Mouse (Mus musculus) cerebellum, adult 8-10 months (tissue): ENCODE data around the gene Umad1.

Experiments
- DNase-seq: peaks from one replicate; pipeline ENCODE4 v3.0.0; 2022

Umad1 gene

DNA sequence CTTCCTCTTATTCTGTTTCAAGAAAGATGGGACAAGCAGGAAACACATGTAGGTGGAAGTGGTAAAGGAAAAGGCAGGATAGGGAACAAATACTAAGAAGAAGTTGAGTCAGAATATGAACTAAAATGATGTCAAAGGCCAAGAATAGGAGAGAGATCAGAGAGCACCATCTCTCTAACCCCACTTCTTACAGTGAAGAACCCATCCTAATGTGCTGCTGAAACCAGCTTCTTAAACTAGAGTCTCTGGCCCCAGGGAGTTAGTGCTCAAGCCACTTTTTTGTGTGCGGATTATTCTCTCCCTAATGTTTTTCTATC, 161.1 kb downstream of the Umad1 start:
- DNase-seq, result no peak

DNA sequence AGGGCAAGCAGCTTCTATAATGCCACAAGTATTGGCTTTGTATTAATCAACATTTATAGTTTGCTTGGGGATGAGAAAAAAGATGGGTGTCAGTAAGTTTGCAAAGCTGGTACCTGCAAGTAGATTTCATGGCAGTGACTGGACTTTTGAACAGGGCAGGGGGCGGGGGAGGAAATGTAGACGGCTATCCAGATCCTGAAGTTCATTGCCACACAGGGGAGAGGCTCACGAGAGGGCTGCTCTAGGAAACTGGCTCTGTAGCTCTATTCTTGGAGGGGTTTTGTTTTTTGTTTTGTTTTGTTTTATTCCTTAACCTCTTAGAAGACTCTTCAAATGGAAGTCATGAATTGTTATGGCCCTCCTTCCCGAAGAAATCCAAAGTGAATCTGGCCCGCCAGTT, 162.3 kb downstream of the Umad1 start:
- no peak for DNase-seq

DNA sequence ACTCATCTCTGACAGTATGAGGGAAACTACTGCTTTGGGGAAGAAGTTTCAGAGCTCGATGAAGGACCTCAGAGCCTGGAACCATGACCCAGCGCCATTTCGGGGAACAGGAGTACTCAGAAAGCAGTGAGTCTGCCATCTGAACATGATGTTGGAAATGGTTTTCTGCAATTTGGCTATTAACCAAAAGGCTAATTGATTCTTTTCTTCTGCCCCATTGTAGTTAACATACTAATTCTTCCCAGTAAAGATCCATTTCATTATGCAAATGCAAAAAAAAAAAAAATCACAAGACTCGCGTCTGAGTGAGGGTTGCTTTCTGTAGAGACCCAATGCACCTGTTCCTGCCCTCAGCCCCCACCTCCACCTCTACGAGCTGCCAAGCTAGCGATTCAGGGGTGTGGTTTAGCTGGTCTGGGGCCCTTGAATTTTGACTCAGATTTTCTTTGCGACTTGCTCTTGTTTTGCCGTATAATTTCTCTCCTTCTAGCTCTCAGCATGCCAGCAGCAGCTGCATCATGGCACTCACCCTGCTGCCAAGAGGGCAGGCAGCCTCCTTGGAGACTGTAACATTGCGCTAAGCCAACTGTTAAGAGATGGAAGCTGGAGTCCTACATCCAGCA, 163.0 kb downstream of the Umad1 start:
- DNase-seq, result peak; percentile 30

DNA sequence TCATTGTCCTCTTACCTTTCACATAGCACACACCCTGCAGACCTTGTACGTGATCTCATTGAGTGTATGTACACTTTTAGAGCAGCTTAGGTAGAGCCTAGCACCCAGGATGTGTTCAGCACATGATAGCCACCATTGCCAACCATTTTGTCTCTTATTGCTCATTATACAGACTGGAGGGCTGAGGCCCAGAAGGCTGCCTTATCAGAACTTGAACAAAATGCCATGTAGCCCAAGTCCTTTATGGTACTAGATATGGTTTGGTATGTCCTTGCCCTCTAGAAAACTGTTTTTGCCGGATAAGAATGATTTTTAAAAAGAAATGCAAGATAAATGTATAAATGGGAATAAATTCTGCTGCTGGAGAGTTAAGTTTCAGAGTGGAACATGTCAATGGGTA, 164.1 kb downstream of the Umad1 start:
- no peak for DNase-seq

DNA sequence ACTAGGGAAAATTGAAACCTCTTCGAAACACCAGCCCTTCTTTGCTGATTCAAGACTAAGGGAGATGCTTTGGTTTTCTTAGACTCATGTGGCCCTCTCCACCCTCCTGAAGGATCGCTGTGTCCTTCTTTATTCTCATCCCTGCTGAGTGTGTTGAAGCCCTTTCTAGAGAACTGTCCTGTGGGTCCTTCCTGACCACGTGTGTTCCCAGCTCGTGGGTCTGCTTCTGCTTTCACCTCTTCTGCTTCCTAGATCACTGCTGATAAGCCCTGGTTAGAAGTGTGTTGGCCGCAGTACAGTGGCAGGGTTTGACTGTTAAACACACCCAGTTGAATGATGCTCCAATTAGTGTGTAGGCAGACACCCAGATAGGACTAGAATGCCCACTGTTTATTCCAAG, 168.6 kb downstream of the Umad1 start:
- no peak for DNase-seq

DNA sequence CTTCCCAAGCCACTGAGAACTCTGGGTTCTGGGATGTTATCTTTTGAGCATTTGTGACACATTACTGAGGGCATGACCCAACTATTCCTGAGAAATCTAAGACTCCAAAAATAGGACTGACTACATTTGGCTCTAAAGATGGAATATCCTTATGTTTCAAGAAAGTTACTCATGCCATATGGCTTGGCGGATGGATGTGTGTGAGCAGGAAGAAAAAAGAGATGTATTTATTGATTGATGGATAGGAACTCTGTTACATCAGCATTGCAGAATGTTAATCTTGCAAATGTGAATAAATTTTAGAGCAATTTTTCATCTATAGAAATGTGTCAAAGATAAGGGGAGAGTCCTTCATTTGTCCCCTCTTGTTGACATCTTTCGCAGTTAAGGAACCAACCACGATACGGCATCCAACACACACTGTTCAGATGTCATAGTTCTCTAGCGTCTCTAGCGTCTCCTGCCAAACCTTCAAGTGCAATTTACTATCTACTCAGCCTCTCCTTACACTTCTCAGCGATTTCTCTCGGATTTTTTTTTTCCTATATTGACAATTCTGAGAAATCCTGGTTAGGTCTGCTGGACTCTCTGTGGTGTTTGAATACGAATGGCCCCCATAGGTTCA, 171.6 kb downstream of the Umad1 start:
- DNase-seq, result no peak

DNA sequence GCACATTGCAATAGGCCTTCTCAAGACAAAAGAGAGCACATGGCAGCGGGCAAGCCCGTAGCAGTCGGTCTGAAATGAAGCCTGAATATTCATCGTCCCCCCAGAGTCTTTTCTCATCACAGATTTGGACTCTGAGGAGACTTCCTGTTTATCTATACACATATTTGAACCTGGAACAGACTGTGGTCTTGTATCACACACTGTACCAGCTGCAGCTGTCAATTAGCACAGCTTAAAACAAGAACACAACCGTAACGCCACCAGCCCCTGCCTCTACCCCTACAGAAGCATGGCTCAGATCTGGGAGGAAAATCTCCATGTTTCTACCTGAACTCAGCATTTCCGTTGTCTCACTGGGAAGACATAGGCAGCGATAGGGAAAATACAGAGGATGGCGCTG, 174.1 kb downstream of the Umad1 start:
- DNase-seq, result no peak

- DNase-seq, result no peak
Observed at GRCm38 (mm10) chr6:8437937-8438336, 178.8 kb downstream of the Umad1 start.

DNA sequence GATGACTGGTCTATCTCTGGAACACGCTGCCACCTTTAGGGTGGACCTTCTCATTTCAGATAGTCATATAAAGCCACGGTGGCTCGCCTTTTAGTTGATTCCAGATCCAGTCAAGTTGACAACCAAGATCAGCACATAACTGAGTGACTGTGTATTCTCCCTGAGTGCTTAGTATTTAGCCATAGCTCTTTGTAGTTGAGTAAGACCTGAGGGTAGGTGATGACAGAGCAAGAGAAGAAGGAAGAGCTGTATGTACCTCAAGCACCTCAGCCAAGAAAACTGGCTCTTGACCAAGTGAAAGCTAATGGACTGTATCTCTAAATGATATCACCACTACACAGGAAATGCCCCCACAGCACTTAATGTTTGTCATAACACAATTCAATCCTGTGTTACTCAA, 182.7 kb downstream of the Umad1 start:
- DNase-seq, result no peak

DNA sequence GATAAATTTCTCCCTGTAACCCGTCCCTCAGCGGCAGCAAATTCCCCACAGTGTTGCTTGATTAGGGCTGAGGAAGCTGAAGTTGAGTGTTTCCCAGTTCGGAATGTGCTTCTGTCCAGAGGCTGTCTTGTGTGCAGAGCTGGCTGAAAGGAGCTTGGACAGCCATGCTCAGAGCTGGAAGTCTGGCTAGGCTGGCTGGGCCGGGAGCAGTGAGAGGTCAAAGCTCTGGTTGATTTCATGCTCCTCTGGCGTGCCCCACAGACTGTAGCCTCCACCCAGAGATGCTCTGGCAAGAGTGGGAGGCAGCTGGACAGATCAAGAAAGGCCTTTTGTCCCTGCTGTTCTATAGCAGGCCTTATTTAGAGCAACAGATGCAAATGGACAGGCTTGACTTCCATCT, 187.7 kb downstream of the Umad1 start:
- DNase-seq, result no peak

- peak; percentile 6 for DNase-seq
Observed at GRCm38 (mm10) chr6:8455599-8455998, 196.5 kb downstream of the Umad1 start.

DNA sequence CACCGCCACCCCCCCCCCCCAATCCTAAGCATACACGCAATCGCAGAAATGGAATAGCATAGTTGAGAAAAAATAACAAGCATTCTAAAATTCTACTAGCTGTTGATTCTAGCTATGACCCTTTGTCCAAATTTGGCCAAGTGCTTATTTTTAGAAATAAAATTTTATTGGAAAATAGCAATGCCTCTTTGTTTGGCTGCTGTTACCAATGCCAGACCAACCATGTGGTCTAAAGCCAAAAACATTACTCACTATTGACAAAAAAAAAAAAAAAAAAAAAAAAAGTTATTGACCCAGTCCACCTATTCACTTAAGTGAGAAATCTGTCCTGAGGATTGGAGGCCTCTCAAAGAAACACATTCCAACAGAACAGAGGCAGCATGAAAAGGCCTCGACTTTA, 199.5 kb downstream of the Umad1 start:
- no peak for DNase-seq

DNA sequence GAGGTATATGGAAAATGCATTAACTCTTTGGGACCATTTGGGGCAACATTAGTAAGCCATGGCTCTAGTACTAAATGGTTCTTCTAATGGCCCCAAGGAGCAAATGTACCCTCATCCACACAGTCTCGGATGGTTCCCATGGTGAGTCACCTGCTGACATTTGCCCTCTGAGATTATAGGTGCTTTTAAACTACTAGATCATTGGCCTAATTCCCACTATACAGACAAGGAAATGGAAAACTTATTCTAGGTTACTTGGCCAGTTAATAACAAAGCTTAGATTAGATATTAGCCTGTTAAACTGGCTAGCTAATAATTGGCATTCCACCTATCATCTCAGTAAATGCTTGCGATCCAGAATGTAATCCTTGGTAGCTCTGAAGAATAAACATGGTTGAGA, 203.4 kb downstream of the Umad1 start:
- no peak for DNase-seq

DNA sequence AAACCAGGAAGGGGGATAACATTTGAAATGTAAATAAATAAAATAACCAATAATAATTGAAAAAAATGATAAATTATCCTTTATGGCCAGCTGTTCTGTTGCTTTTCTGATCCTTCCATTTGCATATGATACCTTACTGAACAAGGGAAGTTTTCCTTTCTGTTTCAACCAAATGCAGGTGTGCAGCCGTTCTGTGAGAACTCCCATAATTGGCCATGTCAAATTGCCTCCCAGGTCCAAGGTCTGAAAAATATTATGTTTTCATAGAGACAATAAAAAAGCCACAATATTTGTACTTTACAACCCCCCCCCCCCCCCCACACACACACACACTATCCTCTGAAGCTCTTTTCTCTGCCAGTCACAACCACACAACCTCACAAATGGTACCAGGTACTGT, 206.3 kb downstream of the Umad1 start:
- no peak for DNase-seq

DNA sequence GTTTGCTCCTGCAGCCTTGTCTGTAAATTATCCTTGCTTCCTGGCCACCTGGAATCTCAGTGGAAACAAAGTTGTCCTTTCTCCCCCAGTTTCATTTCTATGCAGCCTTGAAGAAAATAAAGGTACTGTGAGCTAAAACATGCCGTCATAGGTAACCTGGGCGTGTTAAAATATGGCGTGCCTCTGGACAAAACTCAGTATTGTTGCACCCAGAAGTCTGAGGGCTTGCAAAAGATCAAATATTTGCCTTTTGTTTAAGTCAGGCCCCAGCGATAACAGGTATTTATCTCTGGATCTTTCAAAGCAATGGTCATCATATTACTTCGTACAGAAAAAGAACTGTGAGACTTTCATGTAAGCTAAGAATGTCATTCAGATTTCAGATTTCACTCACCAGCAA, 206.9 kb downstream of the Umad1 start:
- no peak for DNase-seq

- no peak for DNase-seq
Observed at GRCm38 (mm10) chr6:8467667-8468337, 208.7 kb downstream of the Umad1 start.

GRCm38 (mm10) chr6:8469918-8470317, 210.8 kb downstream of the Umad1 start:
- DNase-seq, result no peak

GRCm38 (mm10) chr6:8472125-8472524, 213.0 kb downstream of the Umad1 start:
- DNase-seq, result no peak

DNA sequence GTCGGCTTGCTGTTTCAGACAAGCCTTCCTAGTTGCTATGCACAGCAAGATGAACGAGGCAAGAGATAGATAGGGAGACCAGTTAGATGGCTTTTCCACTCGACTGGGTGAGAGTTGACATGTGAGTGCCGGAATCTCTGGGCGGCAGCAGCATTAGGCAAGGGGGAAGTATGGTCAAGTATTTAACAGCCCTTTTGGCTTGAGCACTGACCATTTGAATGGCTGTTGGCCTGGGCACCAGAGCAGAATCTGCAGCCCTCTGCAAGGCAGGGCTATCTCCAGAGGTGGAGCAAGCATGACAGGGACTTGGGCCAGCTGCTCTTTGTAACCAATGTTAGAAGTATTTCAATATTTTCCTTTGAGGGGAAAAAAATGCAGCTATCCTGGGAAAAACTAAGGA, 213.8 kb downstream of the Umad1 start:
- no peak for DNase-seq

DNA sequence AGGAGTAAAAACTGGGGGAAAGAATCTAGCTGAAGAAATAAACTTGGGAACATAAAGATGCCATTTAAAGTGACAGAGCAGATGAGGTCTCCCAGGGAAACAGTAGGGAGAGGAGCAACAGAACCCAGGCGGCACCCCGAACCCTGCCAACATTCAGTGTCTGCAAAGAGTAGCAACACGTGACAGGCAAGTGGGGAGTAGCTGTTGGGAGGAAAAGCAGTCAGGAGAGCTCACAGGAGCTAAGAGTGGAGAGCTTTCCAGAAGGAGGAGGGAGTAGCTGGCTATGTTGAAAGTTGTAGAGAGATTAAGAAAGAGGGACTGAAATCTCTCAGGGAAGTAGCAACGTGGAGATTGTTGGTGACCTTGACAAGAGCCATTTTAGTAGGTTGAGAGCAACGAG, 214.4 kb downstream of the Umad1 start:
- DNase-seq, result no peak

DNA sequence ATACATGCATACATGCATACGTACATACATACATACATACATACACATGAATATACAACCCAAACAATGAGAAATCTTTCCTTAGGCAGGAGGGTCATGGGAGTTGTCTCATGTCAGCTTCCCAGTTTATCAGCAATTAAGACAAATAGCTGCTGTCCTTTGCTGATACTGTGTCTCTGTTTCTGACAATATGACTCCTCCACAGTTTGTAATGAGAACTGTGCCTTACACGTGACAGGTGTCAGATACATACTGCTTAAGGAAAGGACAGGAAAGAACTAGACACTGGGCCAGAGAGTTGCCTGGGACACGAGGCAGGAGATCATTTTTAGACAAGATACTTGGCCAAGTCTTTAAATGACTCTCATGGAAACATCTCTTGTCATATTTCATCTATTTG, 215.2 kb downstream of the Umad1 start:
- no peak for DNase-seq

DNA sequence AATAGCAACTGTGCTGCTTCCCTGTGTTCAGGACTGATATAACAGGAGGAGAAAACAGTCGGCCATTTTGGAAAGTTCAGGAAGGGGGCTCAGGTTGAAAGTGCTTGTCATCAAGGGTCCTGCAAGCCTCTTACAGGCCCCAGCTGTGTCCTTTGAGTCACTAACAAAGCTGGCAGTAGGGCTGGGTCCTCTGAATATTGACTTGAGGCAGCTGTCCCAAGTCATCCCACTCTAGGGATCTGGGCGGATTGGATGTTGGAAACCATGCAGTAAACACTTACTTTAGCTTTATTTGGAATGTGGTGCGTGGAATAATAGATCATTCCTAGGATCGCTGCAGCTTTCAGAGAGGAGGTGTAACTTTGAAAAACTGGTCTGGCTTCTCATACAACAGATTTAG, 215.7 kb downstream of the Umad1 start:
- no peak for DNase-seq

DNA sequence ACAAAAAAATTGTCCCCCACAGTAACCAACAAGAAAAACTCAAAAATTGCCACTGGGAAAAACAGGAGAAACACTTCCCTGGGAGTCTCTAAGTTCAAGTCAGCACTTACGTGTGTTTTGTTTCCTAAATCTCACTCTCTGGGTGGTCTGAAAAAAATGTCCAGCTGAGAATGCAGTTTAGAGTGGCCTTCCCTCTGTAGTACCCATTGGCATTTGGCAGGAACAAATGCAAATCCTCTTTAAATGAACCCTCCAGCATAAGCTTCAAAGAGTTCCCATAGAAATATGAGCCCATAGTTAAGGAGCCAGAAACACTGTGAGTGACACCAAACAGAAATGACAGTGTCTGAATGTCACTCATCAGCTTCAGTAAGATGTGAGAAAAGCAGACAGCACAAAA, 220.1 kb downstream of the Umad1 start:
- no peak for DNase-seq

GRCm38 (mm10) chr6:8484437-8485275, 225.6 kb downstream of the Umad1 start:
- no peak for DNase-seq
